Mouse (Mus musculus) forebrain, embryonic 10.5 days (tissue): ENCODE results near the gene Olfr1178. TPM values are rescaled to one million over a fixed set of nuclear protein-coding genes. Genes with fewer than 3 reads are reported as not detected.

ENCODE experiments used
- DNase-seq: peaks from one replicate; pipeline ENCODE4 v3.0.0-alpha.2; 2017; ENCODE audit warnings: low spot score; ENCODE audit errors: extremely low spot score
- H3K27ac ChIP-seq: fragments of 300-500 bp; sonication (generic); 2 replicates; pipeline ENCODE4 v1.5.1; 2016; ENCODE audit warnings: mild to moderate bottlenecking
- H3K27me3 ChIP-seq: fragments of 300-500 bp; sonication (generic); 2 replicates; pipeline ENCODE4 v1.6.1; 2016; ENCODE audit warnings: mild to moderate bottlenecking; ENCODE audit not compliant: poor library complexity, severe bottlenecking
- H3K36me3 ChIP-seq: fragments of 300-500 bp; sonication (generic); replicated peaks from 2 replicates; pipeline ENCODE4 v1.6.1; 2016; ENCODE audit warnings: mild to moderate bottlenecking, moderate library complexity
- H3K4me1 ChIP-seq: fragments of 300-500 bp; sonication (generic); 2 replicates; pipeline ENCODE4 v1.6.1; 2016
- H3K4me3 ChIP-seq: fragments of 300-500 bp; sonication (generic); 2 replicates; pipeline ENCODE4 v1.5.1; 2016; ENCODE audit warnings: mild to moderate bottlenecking, moderate library complexity
- H3K9me3 ChIP-seq: fragments of 300-500 bp; sonication (generic); 2 replicates; pipeline ENCODE4 v1.6.1; 2016; ENCODE audit warnings: mild to moderate bottlenecking, moderate library complexity
- WGBS: fragments of 180-500 bp; shearing (Covaris S2); methylation state at CpG from one replicate; pipeline ENCODE4 v1.1.7; 2016; 5-methylcytosine and 5-hydroxymethylcytosine counted together
- polyA plus RNA-seq: library from polyadenylated mRNA; unstranded; fragments of >200 nt; fragmentation: Nextera tagmentation; extraction: Ambion mirVana; gene quantifications from 2 replicates; pipeline ENCODE4 v1.2.1, GENCODE M21; 2016

Olfr1178 gene
- not detected in 2 replicates for polyA plus RNA-seq

GRCm38 (mm10) chr2:88386762-88387161 lies at the start of gene Olfr1178:
Gene Olfr1178 (plus strand): TSS chr2:88387062.
- Histone ChIP-seq H3K4me1 (no peaks in the 10 kb centered on the region), H3K4me3 (no peak within 1 kb of the TSS), H3K36me3 (no peaks in the 10 kb centered on the region), H3K9me3 (no peaks in the 10 kb centered on the region), H3K27ac (no peak within 1 kb of the TSS), H3K27me3 (no peaks in the 10 kb centered on the region)
- DNase-seq: no peak
- 94% methylated on average over 1 of the region's 1 CpGs for WGBS

- Histone ChIP-seq H3K4me1 (no peaks in the 10 kb centered on the region), H3K9me3 (no peaks in the 10 kb centered on the region), H3K27me3 (no peaks in the 10 kb centered on the region), H3K36me3 (no peaks in the 10 kb centered on the region), H3K27ac (no peak within 1 kb of the TSS), H3K4me3 (no peak within 1 kb of the TSS)
- DNase-seq: no peak
- WGBS: 84% methylated on average over 1 of the region's 1 CpGs
Measured at GRCm38 (mm10) chr2:88346392-88346791, 40.5 kb upstream of the Olfr1178 start, which contains the start of gene Olfr1177-ps. Gene Olfr1177-ps (minus strand): TSS chr2:88346492.

- no peaks in the 10 kb centered on the region for H3K27me3 ChIP-seq
- H3K36me3 ChIP-seq: no peaks in the 10 kb centered on the region
- no peak overlapping the region for H3K27ac ChIP-seq
- no peak for DNase-seq
- H3K9me3 ChIP-seq: no peaks in the 10 kb centered on the region
- no peaks in the 10 kb centered on the region for H3K4me1 ChIP-seq
- H3K4me3 ChIP-seq: no peak overlapping the region
- 9% methylated on average over 2 of the region's 2 CpGs for WGBS
Measured at GRCm38 (mm10) chr2:88356304-88356703, 30.6 kb upstream of the Olfr1178 start.

GRCm38 (mm10) chr2:88406353-88406752 lies 19.5 kb downstream of the Olfr1178 start, which contains the start of gene Olfr1179:
Gene Olfr1179 (minus strand): TSS chr2:88406453.
- Histone ChIP-seq H3K4me1 (no peaks in the 10 kb centered on the region), H3K27ac (no peak within 1 kb of the TSS), H3K9me3 (no peaks in the 10 kb centered on the region), H3K27me3 (no peaks in the 10 kb centered on the region), H3K36me3 (no peaks in the 10 kb centered on the region), H3K4me3 (no peak within 1 kb of the TSS)
- 90% methylated on average over 3 of the region's 3 CpGs for WGBS
- DNase-seq: no peak

- Histone ChIP-seq H3K4me3 (no peak within 1 kb of the TSS), H3K36me3 (no peaks in the 10 kb centered on the region), H3K4me1 (no peaks in the 10 kb centered on the region), H3K27ac (no peak within 1 kb of the TSS), H3K9me3 (no peaks in the 10 kb centered on the region), H3K27me3 (no peaks in the 10 kb centered on the region)
- WGBS: 86% methylated on average over 2 of the region's 2 CpGs
- DNase-seq: no peak
Measured at GRCm38 (mm10) chr2:88419051-88419450, 32.2 kb downstream of the Olfr1178 start, which contains the start of gene Olfr1180. Gene Olfr1180 (minus strand): TSS chr2:88419151.

GRCm38 (mm10) chr2:88426071-88426470 lies 39.2 kb downstream of the Olfr1178 start, which contains the start of gene Olfr1181:
Gene Olfr1181 (minus strand): TSS chr2:88426171.
- H3K4me1 ChIP-seq: no peaks in the 10 kb centered on the region
- no peaks in the 10 kb centered on the region for H3K27me3 ChIP-seq
- DNase-seq: no peak
- no peak within 1 kb of the TSS for H3K27ac ChIP-seq
- no peak within 1 kb of the TSS for H3K4me3 ChIP-seq
- WGBS: 94% methylated on average over 1 of the region's 1 CpGs
- H3K36me3 ChIP-seq: no peaks in the 10 kb centered on the region
- no peaks in the 10 kb centered on the region for H3K9me3 ChIP-seq

GRCm38 (mm10) chr2:88449031-88449430 lies 62.2 kb downstream of the Olfr1178 start, which contains the start of gene Gm13757:
Gene Gm13757 (minus strand): TSS chr2:88449131.
- DNase-seq: no peak
- 97% methylated on average over 1 of the region's 1 CpGs for WGBS
- Histone ChIP-seq H3K27me3 (no peaks in the 10 kb centered on the region), H3K4me3 (no peak within 1 kb of the TSS), H3K36me3 (no peaks in the 10 kb centered on the region), H3K9me3 (no peaks in the 10 kb centered on the region), H3K27ac (no peak within 1 kb of the TSS), H3K4me1 (no peaks in the 10 kb centered on the region)

Other genes starting within 250 kb of the Olfr1178 start
- gene Olfr1167, start 231.9 kb upstream of the Olfr1178 start, polyA plus RNA-seq: not detected in 2 replicates
- not detected in 2 replicates for gene Olfr1168, start 205.2 kb upstream of the Olfr1178 start, polyA plus RNA-seq
- not detected in 2 replicates for gene Olfr1170, start 158.7 kb upstream of the Olfr1178 start, polyA plus RNA-seq
- gene Olfr1173, start 107.2 kb upstream of the Olfr1178 start, polyA plus RNA-seq: not detected in 2 replicates
- gene Olfr1174-ps, start 71.9 kb upstream of the Olfr1178 start, polyA plus RNA-seq: not detected in 2 replicates
- gene Olfr1175-ps, start 59.8 kb upstream of the Olfr1178 start, polyA plus RNA-seq: not detected in 2 replicates
- gene Olfr1176, start 50.3 kb upstream of the Olfr1178 start, polyA plus RNA-seq: not detected in 2 replicates
- gene Olfr1177-ps, start 40.6 kb upstream of the Olfr1178 start, polyA plus RNA-seq: not detected in 2 replicates
- not detected in 2 replicates for gene Olfr1179, start 19.4 kb downstream of the Olfr1178 start, polyA plus RNA-seq
- gene Olfr1180, start 32.1 kb downstream of the Olfr1178 start, polyA plus RNA-seq: not detected in 2 replicates
- not detected in 2 replicates for gene Olfr1181, start 39.1 kb downstream of the Olfr1178 start, polyA plus RNA-seq
- not detected in 2 replicates for gene Gm13757, start 62.1 kb downstream of the Olfr1178 start, polyA plus RNA-seq
- gene Olfr1183, start 67.8 kb downstream of the Olfr1178 start, polyA plus RNA-seq: not detected in 2 replicates
- not detected in 2 replicates for gene Olfr1184, start 96.5 kb downstream of the Olfr1178 start, polyA plus RNA-seq
- not detected in 2 replicates for gene Olfr1185-ps1, start 106.3 kb downstream of the Olfr1178 start, polyA plus RNA-seq
- not detected in 2 replicates for gene Olfr1186, start 131.5 kb downstream of the Olfr1178 start, polyA plus RNA-seq
- not detected in 2 replicates for gene Olfr1188, start 169.9 kb downstream of the Olfr1178 start, polyA plus RNA-seq
- gene Olfr1189, start 199.4 kb downstream of the Olfr1178 start, polyA plus RNA-seq: not detected in 2 replicates